ENCODE assay signal across 9 mouse cellular contexts in the genomic region with DNA sequence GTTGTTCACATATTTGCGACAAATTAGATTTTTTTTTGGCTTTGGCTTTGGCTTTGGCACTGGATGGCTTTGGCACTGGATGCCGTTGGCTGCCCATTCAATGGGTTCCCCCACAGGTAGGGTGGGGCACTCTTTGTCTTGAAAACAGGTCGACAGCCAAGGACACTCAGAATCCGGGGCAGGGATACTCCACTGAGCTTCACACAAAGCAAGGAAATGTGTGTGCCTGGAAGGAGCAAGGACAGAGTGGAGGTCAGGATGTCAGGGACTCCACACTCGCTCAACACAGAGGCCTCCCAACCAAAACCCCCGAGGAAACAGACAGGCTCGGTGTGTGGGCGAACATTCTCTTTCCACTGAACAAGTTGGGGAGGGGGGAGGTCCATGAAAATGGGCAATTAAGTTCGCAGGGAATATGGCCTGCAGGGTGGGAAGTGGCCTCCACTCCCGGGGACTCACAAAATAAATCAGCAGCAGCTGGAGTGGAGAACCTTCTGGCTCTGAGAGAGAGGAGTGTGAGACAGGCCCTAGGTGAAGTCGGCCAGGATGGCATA. TPM values are rescaled to one million over a fixed set of nuclear protein-coding genes. Genes with fewer than 3 reads are reported as not detected.
DNase-seq lines count a peak whose midpoint lies in the region; ATAC-seq lines count a peak whose summit lies in the region.
"Had no signal": no experiment of that assay in that cellular context is flagged by ENCODE, and none has a peak within 500 bp of the region (broad histone marks: within the 10 kb centered on the region; RNA-seq: fewer than 3 reads in every experiment).

No protein-coding gene starts in this region.

- H3K27ac ChIP-seq in hindbrain, embryonic 10.5 days: peak overlapping the region; percentile 71
- H3K27ac ChIP-seq in hindbrain, embryonic 14.5 days: no peak overlapping the region
- H3K27ac ChIP-seq in limb, embryonic 11.5 days (replicated peaks; ENCODE audit: low read depth, low read length): peak overlapping the region; percentile 68; the same call in 1 of the 2 replicates

- 49% methylated on average over 11 of the region's 11 CpGs for WGBS in hindbrain, embryonic 10.5 days
- WGBS in hindbrain, embryonic 14.5 days: 37% methylated on average over 11 of the region's 11 CpGs
- 25% methylated on average over 11 of the region's 11 CpGs for WGBS in limb, embryonic 11.5 days

- H3K4me3 ChIP-seq in hindbrain, embryonic 10.5 days: no peak overlapping the region
- H3K4me3 ChIP-seq in hindbrain, embryonic 14.5 days (replicated peaks; ENCODE audit: low read length): no peak overlapping the region
- no peak overlapping the region for H3K4me3 ChIP-seq in limb, embryonic 11.5 days (ENCODE audit: low read depth, low read length)

- no peaks in the 10 kb centered on the region for H3K36me3 ChIP-seq in hindbrain, embryonic 10.5 days
- H3K36me3 ChIP-seq in hindbrain, embryonic 14.5 days (replicated peaks; ENCODE audit: control insufficient read depth, insufficient read depth): no peaks in the 10 kb centered on the region
- H3K36me3 ChIP-seq in limb, embryonic 11.5 days (ENCODE audit: control insufficient read depth, insufficient read depth, low read length): no peaks in the 10 kb centered on the region; the same call in 1 of the 2 replicates

- H3K27me3 ChIP-seq in hindbrain, embryonic 10.5 days (ENCODE audit: insufficient read depth, poor library complexity, severe bottlenecking): peaks cover 34% of the 10 kb centered on the region
- no peaks in the 10 kb centered on the region for H3K27me3 ChIP-seq in hindbrain, embryonic 14.5 days (ENCODE audit: control insufficient read depth, insufficient read depth, low read length)
- no peaks in the 10 kb centered on the region for H3K27me3 ChIP-seq in limb, embryonic 11.5 days (ENCODE audit: control insufficient read depth, insufficient read depth, low read length)

- H3K9ac ChIP-seq in hindbrain, embryonic 14.5 days: no peak overlapping the region
- no peak overlapping the region for H3K9ac ChIP-seq in limb, embryonic 11.5 days (ENCODE audit: low read length)
- H3K9ac ChIP-seq: liver, postnatal 0 days had no signal

- no peak overlapping the region for H3K4me2 ChIP-seq in hindbrain, embryonic 14.5 days (replicated peaks)
- H3K4me2 ChIP-seq in limb, embryonic 11.5 days (ENCODE audit: low read depth, severe bottlenecking): no peak overlapping the region

- no peaks in the 10 kb centered on the region for H3K9me3 ChIP-seq in hindbrain, embryonic 10.5 days
- no peaks in the 10 kb centered on the region for H3K9me3 ChIP-seq in hindbrain, embryonic 14.5 days (ENCODE audit: control insufficient read depth, low read length)
- H3K9me3 ChIP-seq in limb, embryonic 11.5 days (ENCODE audit: control insufficient read depth, low read length): no peaks in the 10 kb centered on the region

- no peak; the same call in 1 of the 2 replicates for ATAC-seq in hindbrain, embryonic 14.5 days (ENCODE audit: low FRiP score)
- ATAC-seq in limb, embryonic 11.5 days (ENCODE audit: insufficient number of reproducible peaks, low FRiP score, low TSS enrichment, low read depth): peak; percentile 73
- ATAC-seq: liver, postnatal 0 days had no signal

- peaks cover 22% of the 10 kb centered on the region for H3K4me1 ChIP-seq in hindbrain, embryonic 10.5 days (replicated peaks)
- H3K4me1 ChIP-seq in hindbrain, embryonic 14.5 days (replicated peaks; ENCODE audit: control insufficient read depth, insufficient read depth, low read length): peaks cover 16% of the 10 kb centered on the region
- H3K4me1 ChIP-seq in limb, embryonic 11.5 days (ENCODE audit: control insufficient read depth, insufficient read depth, low read length): peaks cover 21% of the 10 kb centered on the region

- DNase-seq in hindbrain, embryonic 10.5 days (ENCODE audit: low spot score): peak; percentile 12
- no peak for DNase-seq in hindbrain, embryonic 14.5 days (ENCODE audit: low spot score)
- peak; percentile 22 for DNase-seq in adrenal gland, postnatal 10 days
- DNase-seq in heart, adult 8-10 months (ENCODE audit: low spot score): peak; percentile 41
- peak; percentile 68 for DNase-seq in limb, embryonic 11.5 days (ENCODE audit: low spot score)
- DNase-seq in natural killer cell, adult 2 months (ENCODE audit: low spot score in 2 of 2): no peak
- DNase-seq in frontal cortex, postnatal 25 days (ENCODE audit: low spot score in 2 of 2): no peak
- DNase-seq: liver, postnatal 0 days; right cerebral cortex, postnatal 14 days had no signal

RNA-seq across cellular contexts. Expression of gene Lax1, which starts 52.0 kb away (rescaled TPM):
- 0.25 TPM in 1 of 2 replicates, not detected in the other for polyA plus RNA-seq in hindbrain, embryonic 10.5 days (2016; fragmentation: Nextera tagmentation; extraction: Ambion mirVana)
- 0.13 TPM in 1 of 2 replicates, not detected in the other for polyA plus RNA-seq in hindbrain, embryonic 14.5 days (2014; fragmentation: Nextera tagmentation; extraction: Ambion mirVana)
- 1 to 10 TPM; 1.7 to 2.0 TPM for total RNA-seq in adrenal gland, postnatal 10 days (2021)
- total RNA-seq in heart, adult 8-10 months (2022): under 1 TPM in 3 of 4 experiments, not detected in 1; 0.19 to 0.38 (median 0.23) TPM
- polyA plus RNA-seq in limb, embryonic 11.5 days (2014; fragmentation: Nextera tagmentation; extraction: Ambion mirVana): 1.1 TPM in 2 replicates

RNA-seq across cellular contexts. Expression of gene Atp2b4, which starts 58.9 kb away (rescaled TPM):
- 4.2 and 4.6 TPM in 2 replicates for polyA plus RNA-seq in hindbrain, embryonic 10.5 days (2016; fragmentation: Nextera tagmentation; extraction: Ambion mirVana)
- polyA plus RNA-seq in hindbrain, embryonic 14.5 days (2014; fragmentation: Nextera tagmentation; extraction: Ambion mirVana): 21.1 and 23.3 TPM in 2 replicates
- total RNA-seq in adrenal gland, postnatal 10 days (2021): 10 to 100 TPM; 33.3 to 40.3 TPM
- total RNA-seq in heart, adult 8-10 months (2022): 10 to 100 TPM; 15.9 to 20.8 (median 18.8) TPM
- 5.8 and 7.4 TPM in 2 replicates for polyA plus RNA-seq in limb, embryonic 11.5 days (2014; fragmentation: Nextera tagmentation; extraction: Ambion mirVana)

Comparison
In these comparisons a context has a peak if more than half of its experiments do, and no peak if none do; other contexts are left out.
1. DNase-seq: peak in hindbrain, embryonic 10.5 days (single experiment), adrenal gland, postnatal 10 days (single experiment), heart, adult 8-10 months (single experiment) and limb, embryonic 11.5 days (single experiment); none in hindbrain, embryonic 14.5 days (single experiment), natural killer cell, adult 2 months (0 of 2) and frontal cortex, postnatal 25 days (0 of 2).